In genomic region chr11:98708282-98708956, GRCm38 (mm10) we compare ENCODE assay signal across 8 mouse cellular contexts. TPM values are rescaled to one million over a fixed set of nuclear protein-coding genes. Genes with fewer than 3 reads are reported as not detected.
DNase-seq lines count a peak whose midpoint lies in the region; ATAC-seq and TF ChIP-seq lines count a peak whose summit lies in the region.

No protein-coding gene starts in this region.

- TF ChIP-seq CTCF in lung, embryonic 14.5 days (IDR thresholded peaks at IDR 0.05; ENCODE audit: low read depth), result no peak

- peaks cover 68% of the 10 kb centered on the region for H3K36me3 ChIP-seq in lung, embryonic 14.5 days (ENCODE audit: insufficient read depth)

- peak; percentile 45 for ATAC-seq in lung, embryonic 14.5 days (ENCODE audit: insufficient read depth)

- H3K9me3 ChIP-seq in lung, embryonic 14.5 days (ENCODE audit: low read depth, low read length), result no peaks in the 10 kb centered on the region

- peak overlapping the region; percentile 23; the same call in 1 of the 2 replicates for H3K4me2 ChIP-seq in lung, embryonic 14.5 days

- peak; percentile 50 for DNase-seq in 3134 (ENCODE audit: extremely low read depth, insufficient read length, low spot score)
- peak; percentile 26 for DNase-seq in R1 (ENCODE audit: low read depth, low spot score)
- DNase-seq in heart, postnatal 10 days, result peak; percentile 59 to 63
- peak; percentile 81 for DNase-seq in lung, embryonic 14.5 days
- DNase-seq in frontal cortex, postnatal 10 days (ENCODE audit: low spot score in 2 of 2), result no peak
- DNase-seq in thymus, postnatal 25 days, result no peak
- DNase-seq in urinary bladder, postnatal 25 days (ENCODE audit: low spot score), result no peak
- DNase-seq in thymus, postnatal 14 days, result no peak

- intact Hi-C loops in heart, postnatal 10 days (cut with DNase I), result no loop called here

- 59% methylated on average over 19 of the region's 19 CpGs for WGBS in lung, embryonic 14.5 days

- H3K27ac ChIP-seq in lung, embryonic 14.5 days (ENCODE audit: low read depth), result peak overlapping the region; percentile 86

- no peaks in the 10 kb centered on the region for H3K27me3 ChIP-seq in lung, embryonic 14.5 days (ENCODE audit: insufficient read depth, low read length)

- no peak overlapping the region for H3K9ac ChIP-seq in lung, embryonic 14.5 days

- H3K4me3 ChIP-seq in lung, embryonic 14.5 days (ENCODE audit: low read depth, low read length), result no peak overlapping the region

- H3K4me1 ChIP-seq in lung, embryonic 14.5 days (ENCODE audit: insufficient read depth), result peaks cover 24% of the 10 kb centered on the region

RNA-seq across cellular contexts. Expression of gene Csf3, which starts 7.4 kb away (rescaled TPM):
- not detected for total RNA-seq in heart, postnatal 10 days (2021)
- not detected in 2 replicates for polyA plus RNA-seq in lung, embryonic 14.5 days (2014; fragmentation: Nextera tagmentation; extraction: Ambion mirVana)

RNA-seq across cellular contexts. Expression of gene Med24, which starts 20.8 kb away (rescaled TPM):
- total RNA-seq in heart, postnatal 10 days (2021), result 10 to 100 TPM; 44.9 to 52.1 TPM
- polyA plus RNA-seq in lung, embryonic 14.5 days (2014; fragmentation: Nextera tagmentation; extraction: Ambion mirVana), result 53.0 and 53.5 TPM in 2 replicates

RNA-seq across cellular contexts. Expression of gene Psmd3, which starts 26.1 kb away (rescaled TPM):
- 100 to 1,000 TPM; 131 to 132 TPM for total RNA-seq in heart, postnatal 10 days (2021)
- polyA plus RNA-seq in lung, embryonic 14.5 days (2014; fragmentation: Nextera tagmentation; extraction: Ambion mirVana), result 152 and 169 TPM in 2 replicates

RNA-seq across cellular contexts. Expression of gene Thra, which starts 32.0 kb away (rescaled TPM):
- total RNA-seq in heart, postnatal 10 days (2021), result 100 to 1,000 TPM; 172 to 190 TPM
- 46.8 and 47.1 TPM in 2 replicates for polyA plus RNA-seq in lung, embryonic 14.5 days (2014; fragmentation: Nextera tagmentation; extraction: Ambion mirVana)

RNA-seq across cellular contexts. Expression of gene Gsdma, which starts 44.3 kb away (rescaled TPM):
- total RNA-seq in heart, postnatal 10 days (2021), result not detected
- not detected in 2 replicates for polyA plus RNA-seq in lung, embryonic 14.5 days (2014; fragmentation: Nextera tagmentation; extraction: Ambion mirVana)

Comparison
In these comparisons a context has a peak if more than half of its experiments do, and no peak if none do; other contexts are left out.
1. DNase-seq: peak in 3134 (single experiment), R1 (single experiment), heart, postnatal 10 days (2 of 2) and lung, embryonic 14.5 days (single experiment); none in frontal cortex, postnatal 10 days (0 of 2), thymus, postnatal 25 days (single experiment), urinary bladder, postnatal 25 days (single experiment) and thymus, postnatal 14 days (single experiment).